Mouse (Mus musculus) small intestine, adult 2 months (tissue): Measurements from ENCODE around the gene Uhrf1bp1. TPM values are rescaled to one million over a fixed set of nuclear protein-coding genes. Genes with fewer than 3 reads are reported as not detected.
A peak's percentile ranks its signal among the peaks of the same experiment; 100 is the strongest.
"Not testable (repeated sequence)": the region's sequence is repeated elsewhere in the genome, so short reads cannot be mapped to it uniquely, and the experiment has no call there.

Experiments
- H3K27ac ChIP-seq: fragments of 200-500 bp; 2 replicates; pipeline ENCODE4 v1.5.1; 2012; ENCODE audit warnings: low read depth, low read length, control low read depth, inconsistent platforms; ENCODE audit not compliant: insufficient read depth
- H3K27me3 ChIP-seq: fragments of 200-500 bp; 2 replicates; pipeline ENCODE4 v1.6.1; 2012; ENCODE audit warnings: mild to moderate bottlenecking, moderate library complexity, low read length, inconsistent platforms; ENCODE audit not compliant: control insufficient read depth, insufficient read depth
- H3K36me3 ChIP-seq: fragments of 200-500 bp; 2 replicates; pipeline ENCODE4 v1.6.1; 2012; ENCODE audit warnings: mild to moderate bottlenecking, low read length, control low read depth, inconsistent platforms; ENCODE audit not compliant: control insufficient read depth, insufficient read depth
- H3K4me1 ChIP-seq: fragments of 200-500 bp; 2 replicates; pipeline ENCODE4 v1.6.1; 2012; ENCODE audit warnings: low read length, inconsistent platforms, mixed read lengths; ENCODE audit not compliant: control insufficient read depth, insufficient read depth, insufficient read length
- H3K4me3 ChIP-seq: fragments of 200-500 bp; 2 replicates; pipeline ENCODE4 v1.5.1; 2012; ENCODE audit warnings: low read depth, mild to moderate bottlenecking, control low read depth, inconsistent platforms, low read length, moderate library complexity
- CTCF ChIP-seq: fragments of 200-500 bp; IDR thresholded peaks from 2 replicates; pipeline ENCODE4 v1.5.1; 2012; ENCODE audit warnings: low read depth, mild to moderate bottlenecking, control low read depth, inconsistent platforms, low read length, moderate library complexity, mixed read lengths; ENCODE audit not compliant: insufficient replicate concordance, insufficient read length; ENCODE audit errors: extremely low read depth
- POLR2A ChIP-seq: fragments of 200-500 bp; IDR thresholded peaks from 2 replicates; pipeline ENCODE4 v1.6.1; 2012; ENCODE audit warnings: low read depth, mild to moderate bottlenecking, control low read depth, inconsistent platforms, low read length, moderate library complexity
- WGBS: fragments of 180-500 bp; shearing (Covaris S2); methylation state at CpG from one replicate; pipeline ENCODE4 v1.1.7; 2018; 5-methylcytosine and 5-hydroxymethylcytosine counted together
- polyA plus RNA-seq: library from polyadenylated mRNA; depleted of rRNA; stranded (reverse); fragments of >200 nt; gene quantifications from 2 replicates; pipeline ENCODE4 v1.2.3, GENCODE M21; 2012

Uhrf1bp1 gene
- polyA plus RNA-seq, 1 experiment = 1.8 TPM

DNA sequence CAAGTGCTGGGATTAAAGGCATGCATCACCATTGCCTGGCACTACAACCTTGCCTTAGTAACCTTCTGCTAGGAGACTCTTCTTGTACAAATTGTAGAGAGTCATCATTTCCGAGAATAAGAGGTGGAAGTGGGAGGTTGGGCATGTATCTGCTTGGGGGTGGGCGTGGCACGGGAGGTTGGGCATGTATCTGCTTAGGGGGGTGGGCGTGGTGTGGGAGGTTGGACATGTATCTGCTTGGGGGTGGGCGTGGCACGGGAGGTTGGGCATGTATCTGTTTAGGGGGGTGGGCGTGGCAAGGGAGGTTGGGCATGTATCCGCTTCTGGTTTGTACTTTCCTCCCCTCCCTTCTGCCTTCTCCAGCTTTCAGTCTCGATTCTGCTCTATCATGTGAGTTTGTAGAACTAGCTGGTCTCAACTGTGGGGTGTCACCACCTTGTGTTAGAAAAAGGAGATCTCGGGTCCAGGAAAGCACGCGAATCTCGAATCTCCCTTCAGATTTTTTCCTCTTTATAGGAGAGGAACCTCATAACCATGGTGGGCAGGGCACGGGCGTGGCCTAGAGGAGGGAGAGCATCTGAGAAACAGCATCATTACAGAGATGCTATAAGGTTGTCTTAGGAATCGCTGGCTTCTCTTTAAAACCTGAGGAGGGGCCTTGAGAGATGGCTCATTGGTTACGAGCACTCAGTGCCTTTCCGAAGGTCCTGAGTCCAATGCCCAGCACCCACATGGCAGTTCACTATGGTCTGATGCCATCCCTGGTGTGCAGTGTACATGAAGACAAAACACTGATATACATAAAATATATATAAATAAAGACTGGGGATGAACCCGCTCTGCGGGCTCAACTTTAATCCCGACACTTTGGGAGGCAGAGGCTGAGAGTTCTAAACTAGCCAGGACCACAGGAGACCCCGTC, 30.0 kb upstream of the Uhrf1bp1 start:
- Histone ChIP-seq H3K4me3 (peak overlapping the region; percentile 46), H3K4me1 (peaks cover 24% of the 10 kb centered on the region), H3K27me3 (no peaks in the 10 kb centered on the region), H3K27ac (peak overlapping the region; percentile 90), H3K36me3 (no peaks in the 10 kb centered on the region)
- 3% methylated on average over 22 of the region's 22 CpGs for WGBS
- TF ChIP-seq CTCF (no peak), POLR2A (no peak)

DNA sequence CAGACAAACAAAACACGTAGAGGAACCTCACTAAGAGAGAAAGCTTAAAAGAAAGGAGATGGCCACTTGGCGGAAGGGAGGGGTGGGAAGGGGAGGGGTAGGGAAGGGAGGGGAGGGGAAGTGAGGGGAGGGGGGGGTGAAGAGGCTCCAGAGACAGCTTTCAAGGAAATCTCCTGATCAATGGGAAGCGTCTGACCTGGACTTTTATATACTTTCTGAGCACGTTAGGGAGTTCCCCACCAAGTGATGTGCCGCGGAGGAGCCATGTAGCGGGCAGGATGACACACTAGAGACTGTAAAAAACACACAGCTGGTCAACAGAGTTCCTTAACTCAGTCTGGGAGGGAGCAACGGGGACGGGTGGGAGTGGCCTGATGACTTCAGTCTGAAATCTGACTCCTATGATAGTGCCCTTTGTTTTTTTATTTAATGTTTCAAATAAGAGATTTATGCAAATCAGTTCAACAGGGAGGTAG, 29.3 kb upstream of the Uhrf1bp1 start:
- Histone ChIP-seq H3K36me3 (no peaks in the 10 kb centered on the region), H3K27ac (peak overlapping the region; percentile 59; the same call in 1 of the 2 replicates), H3K27me3 (no peaks in the 10 kb centered on the region), H3K4me1 (peaks cover 18% of the 10 kb centered on the region), H3K4me3 (peak overlapping the region; percentile 46; the same call in 1 of the 2 replicates)
- WGBS = 4% methylated on average over 9 of the region's 9 CpGs
- no peak for TF ChIP-seq CTCF
- TF ChIP-seq POLR2A = no peak

DNA sequence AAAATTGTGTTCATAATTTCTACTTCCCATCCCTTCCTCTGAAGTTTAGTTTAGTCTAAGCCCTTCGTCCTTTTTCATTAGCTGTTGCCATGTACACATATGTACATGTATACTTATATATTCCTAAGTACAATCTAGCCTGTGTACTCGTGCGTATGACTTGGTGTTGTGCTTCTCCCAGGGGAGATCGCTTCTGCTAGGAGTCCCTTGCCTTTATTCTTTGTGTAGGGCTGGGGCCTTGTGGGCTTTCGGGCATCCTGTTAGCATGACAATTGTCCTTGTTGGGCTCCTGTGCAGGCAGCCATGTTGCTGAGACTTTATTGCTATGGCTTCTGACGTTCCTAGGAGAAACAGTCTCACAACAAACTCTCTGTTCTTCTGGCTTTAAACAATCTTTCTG, 28.7 kb upstream of the Uhrf1bp1 start:
- WGBS = 66% methylated on average over 6 of the region's 6 CpGs
- TF ChIP-seq CTCF (no peak), POLR2A (no peak)
- peaks cover 15% of the 10 kb centered on the region for H3K4me1 ChIP-seq
- no peaks in the 10 kb centered on the region for H3K36me3 ChIP-seq
- no peaks in the 10 kb centered on the region for H3K27me3 ChIP-seq
- no peak overlapping the region for H3K4me3 ChIP-seq
- no peak overlapping the region for H3K27ac ChIP-seq

DNA sequence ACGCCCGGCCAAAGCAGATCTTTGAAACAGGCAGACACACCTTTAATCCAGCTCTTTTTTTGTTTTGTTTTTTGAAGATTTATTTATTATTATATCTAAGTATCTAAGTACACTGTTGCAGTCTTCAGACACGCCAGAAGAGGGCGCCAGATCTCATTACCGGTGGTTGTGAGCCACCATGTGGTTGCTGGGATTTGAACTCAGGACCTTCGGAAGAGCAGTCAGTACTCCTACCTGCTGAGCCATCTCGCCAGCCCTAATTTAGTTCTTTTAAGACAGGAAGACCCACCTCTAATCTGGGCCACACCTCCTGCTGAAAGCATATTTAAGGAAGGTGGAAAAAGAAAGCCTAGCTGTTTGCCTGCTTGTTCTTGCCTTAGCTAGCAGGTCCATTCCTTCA, 25.8 kb upstream of the Uhrf1bp1 start:
- no peak overlapping the region for H3K27ac ChIP-seq

DNA sequence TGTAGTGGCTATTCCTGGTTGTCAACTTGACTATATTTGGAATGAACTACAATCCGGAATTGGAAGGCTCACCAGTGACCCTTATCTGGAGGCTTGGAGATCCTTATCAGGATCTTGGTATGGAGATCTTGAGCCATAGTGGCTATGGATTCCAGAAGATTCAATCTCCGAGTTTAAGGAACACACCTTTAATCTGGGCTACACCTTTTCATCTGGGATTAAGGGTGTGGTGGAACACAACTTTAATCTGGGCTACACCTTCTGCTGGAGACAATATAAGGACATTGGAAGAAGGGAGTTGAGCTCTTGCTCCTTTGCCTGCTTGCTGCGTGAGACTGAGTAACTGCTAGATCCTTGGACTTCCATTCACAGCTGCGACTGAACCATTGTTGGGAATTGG, 18.4 kb upstream of the Uhrf1bp1 start, which contains the start of gene Snrpc:
Gene Snrpc, plus strand, starts transcription at position 301 of the 400 bp plus-strand sequence.
- not testable (repeated sequence) for H3K36me3 ChIP-seq, H3K27me3 ChIP-seq, H3K4me3 ChIP-seq
- Histone ChIP-seq H3K27ac (peak within 1 kb of the TSS; percentile 98), H3K4me1 (peaks cover 13% of the 10 kb centered on the region; the same call in 1 of the 2 replicates)
- WGBS = 76% methylated on average over 4 of the region's 4 CpGs

More for the DNA sequence above, 25.8 kb upstream of the Uhrf1bp1 start:
- H3K4me3 ChIP-seq = no peak overlapping the region
- WGBS = 66% methylated on average over 7 of the region's 7 CpGs
- H3K27me3 ChIP-seq = no peaks in the 10 kb centered on the region
- no peak for TF ChIP-seq POLR2A
- peak; percentile 55; the same call in 1 of the 2 replicates for TF ChIP-seq CTCF
- no peaks in the 10 kb centered on the region for H3K36me3 ChIP-seq
- H3K4me1 ChIP-seq = peaks cover 16% of the 10 kb centered on the region

DNA sequence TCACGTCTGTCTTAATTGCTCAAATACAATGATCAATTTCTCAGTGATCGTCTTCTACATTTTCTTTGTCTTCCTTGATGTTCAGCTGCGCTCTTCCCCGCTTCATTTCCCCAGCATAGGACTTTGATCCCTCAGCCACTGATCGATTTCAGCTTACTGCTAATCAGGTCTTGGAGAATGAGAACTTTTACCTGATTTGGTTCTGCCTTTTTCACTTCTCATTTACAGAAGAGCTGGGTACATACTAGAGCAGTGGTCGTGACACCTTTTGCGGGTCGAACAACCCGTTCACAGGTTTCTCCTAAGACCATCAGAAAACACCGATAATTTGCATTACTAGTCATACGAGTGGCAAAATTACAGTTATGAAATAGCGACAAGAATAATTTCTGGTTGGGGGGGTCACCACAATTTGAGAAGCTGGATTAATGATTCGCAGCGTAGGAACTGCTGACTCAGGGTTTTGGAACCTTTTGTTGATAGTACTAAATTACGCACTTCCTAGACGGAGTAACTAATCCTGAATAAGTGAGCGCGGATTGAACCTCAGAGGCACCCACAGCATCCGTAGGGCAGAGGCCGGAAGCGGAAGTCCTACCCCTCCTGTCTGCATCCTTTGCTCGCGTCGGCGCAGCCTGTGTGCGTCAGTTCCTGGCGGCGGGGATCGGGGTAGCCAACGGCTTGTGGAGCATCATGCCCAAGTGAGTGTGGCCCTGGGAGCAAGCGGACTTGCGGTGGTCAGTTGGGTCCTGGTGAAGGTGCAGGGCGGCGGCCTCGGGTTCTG, 16.6 kb upstream of the Uhrf1bp1 start:
- peaks cover 10% of the 10 kb centered on the region; the same call in 1 of the 2 replicates for H3K4me1 ChIP-seq
- H3K27me3 ChIP-seq = no peaks in the 10 kb centered on the region
- under 1% methylated on average over 35 of the region's 35 CpGs for WGBS
- H3K4me3 ChIP-seq = peak overlapping the region; percentile 99
- peak overlapping the region; percentile 98 for H3K27ac ChIP-seq
- TF ChIP-seq CTCF = no peak
- TF ChIP-seq POLR2A = peak; percentile 58
- peaks cover 19% of the 10 kb centered on the region for H3K36me3 ChIP-seq

DNA sequence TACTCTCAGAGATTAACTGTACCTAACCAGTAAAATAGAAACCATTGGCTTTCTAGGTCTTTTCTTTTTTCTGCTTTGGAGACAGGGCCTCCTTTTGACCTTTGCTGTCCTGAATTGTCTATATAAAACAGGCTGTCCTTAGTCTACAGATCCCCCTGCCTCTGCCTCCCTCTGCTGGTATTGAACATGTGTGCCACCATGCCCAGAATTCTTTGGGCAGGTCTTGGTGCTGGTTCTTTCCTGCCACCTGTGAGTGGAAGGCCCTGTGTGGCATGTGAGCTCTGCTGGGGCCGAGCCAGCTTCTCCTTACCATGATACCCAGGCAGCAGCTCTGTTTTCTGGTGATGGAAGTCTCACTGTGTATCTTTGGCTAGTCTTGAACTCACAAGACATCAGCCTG, 7.9 kb upstream of the Uhrf1bp1 start:
- 87% methylated on average over 1 of the region's 1 CpGs for WGBS
- no peak overlapping the region for H3K4me3 ChIP-seq

More for the DNA sequence above, 7.9 kb upstream of the Uhrf1bp1 start:
- H3K27me3 ChIP-seq = no peaks in the 10 kb centered on the region
- TF ChIP-seq POLR2A (no peak), CTCF (no peak)
- H3K4me1 ChIP-seq = no peaks in the 10 kb centered on the region
- H3K27ac ChIP-seq = no peak overlapping the region
- H3K36me3 ChIP-seq = peaks cover 61% of the 10 kb centered on the region
